Mouse (Mus musculus) c-Kit-positive CD71-positive TER-119-positive erythroid progenitor cells, embryonic 14.5 days (primary cell): ENCODE results near the gene Serp2.

Source experiments
- DNase-seq: peaks from one replicate; pipeline ENCODE4 v3.0.0-alpha.2; 2013; ENCODE audit warnings: low spot score

The Serp2 gene

DNA sequence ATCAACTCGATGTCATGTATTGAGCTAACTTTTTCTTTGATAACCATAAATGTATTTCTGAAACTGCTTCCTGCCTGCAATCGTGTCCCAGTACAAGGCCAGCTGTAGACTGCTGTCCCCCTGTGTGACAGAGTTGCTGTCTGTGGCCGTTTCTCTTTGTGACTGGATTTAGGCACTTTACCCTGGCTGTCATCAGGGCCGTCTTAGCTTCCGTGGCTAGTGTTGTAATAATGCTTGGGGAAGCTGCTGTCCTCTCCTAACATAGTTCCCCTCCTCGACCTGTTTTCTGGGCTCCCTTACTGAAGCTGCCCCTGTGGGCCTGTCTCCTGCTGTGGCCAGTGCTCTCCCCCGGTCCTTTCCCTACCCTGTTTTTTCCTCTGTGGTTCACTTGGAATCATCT, 58.5 kb downstream of the Serp2 start:
- DNase-seq, result no peak

DNA sequence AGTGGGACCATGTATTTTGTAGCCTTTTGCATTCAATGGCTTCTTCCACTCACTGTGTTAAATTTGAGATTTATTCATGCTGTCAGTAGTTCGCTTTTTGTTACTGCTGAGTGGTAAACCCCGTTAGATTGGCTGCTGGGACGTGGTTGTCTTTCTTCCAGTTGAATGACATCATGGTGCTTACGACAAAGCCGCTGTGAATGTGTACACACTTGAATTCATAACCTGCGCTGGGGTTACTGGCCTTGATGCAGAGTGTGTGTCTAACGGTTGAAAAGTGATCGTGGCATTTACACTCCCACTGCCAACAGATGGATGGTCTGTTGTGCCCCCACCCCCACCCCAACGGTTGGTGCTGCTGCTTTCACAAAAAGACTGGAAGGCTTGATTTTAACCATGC, 59.5 kb downstream of the Serp2 start:
- DNase-seq, result no peak

DNA sequence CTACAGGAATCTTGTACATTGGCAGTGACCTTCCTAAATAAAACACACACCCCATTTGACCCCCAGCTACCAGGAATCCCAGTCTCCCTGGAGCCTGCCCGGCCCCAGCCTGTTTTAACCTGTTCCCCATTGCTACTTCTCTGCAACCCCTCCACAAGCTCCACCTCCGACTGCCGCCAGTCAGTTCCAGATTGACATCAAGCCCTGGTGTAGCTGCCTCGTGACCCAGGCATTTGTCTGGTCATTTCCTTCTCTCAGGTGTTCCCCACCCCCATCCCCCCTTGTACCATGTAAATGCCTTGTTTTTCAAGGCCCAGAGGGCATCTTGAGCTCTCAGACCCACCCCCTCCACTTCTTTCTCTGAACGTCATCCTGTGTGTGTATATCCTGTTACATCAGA, 61.7 kb downstream of the Serp2 start:
- no peak for DNase-seq

DNA sequence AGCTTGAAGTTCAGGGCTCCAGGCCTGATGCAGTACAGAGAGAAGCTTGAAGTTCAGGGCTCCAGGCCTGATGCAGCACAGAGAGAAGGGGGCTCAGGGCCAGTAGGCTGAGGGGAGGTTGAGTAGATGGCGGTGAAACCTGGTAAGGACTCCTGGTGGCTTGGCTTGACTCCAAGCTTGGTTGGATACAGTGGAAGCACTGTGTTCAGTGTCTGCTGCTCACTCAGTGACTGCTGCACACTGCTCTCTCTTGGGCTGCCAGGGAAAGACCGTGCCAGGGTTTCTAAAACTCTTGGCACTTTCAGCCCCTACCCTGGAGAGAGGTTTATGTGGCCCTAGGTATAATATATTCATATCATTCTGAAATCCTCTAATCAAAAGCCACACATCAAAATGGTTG, 67.6 kb downstream of the Serp2 start:
- no peak for DNase-seq

DNA sequence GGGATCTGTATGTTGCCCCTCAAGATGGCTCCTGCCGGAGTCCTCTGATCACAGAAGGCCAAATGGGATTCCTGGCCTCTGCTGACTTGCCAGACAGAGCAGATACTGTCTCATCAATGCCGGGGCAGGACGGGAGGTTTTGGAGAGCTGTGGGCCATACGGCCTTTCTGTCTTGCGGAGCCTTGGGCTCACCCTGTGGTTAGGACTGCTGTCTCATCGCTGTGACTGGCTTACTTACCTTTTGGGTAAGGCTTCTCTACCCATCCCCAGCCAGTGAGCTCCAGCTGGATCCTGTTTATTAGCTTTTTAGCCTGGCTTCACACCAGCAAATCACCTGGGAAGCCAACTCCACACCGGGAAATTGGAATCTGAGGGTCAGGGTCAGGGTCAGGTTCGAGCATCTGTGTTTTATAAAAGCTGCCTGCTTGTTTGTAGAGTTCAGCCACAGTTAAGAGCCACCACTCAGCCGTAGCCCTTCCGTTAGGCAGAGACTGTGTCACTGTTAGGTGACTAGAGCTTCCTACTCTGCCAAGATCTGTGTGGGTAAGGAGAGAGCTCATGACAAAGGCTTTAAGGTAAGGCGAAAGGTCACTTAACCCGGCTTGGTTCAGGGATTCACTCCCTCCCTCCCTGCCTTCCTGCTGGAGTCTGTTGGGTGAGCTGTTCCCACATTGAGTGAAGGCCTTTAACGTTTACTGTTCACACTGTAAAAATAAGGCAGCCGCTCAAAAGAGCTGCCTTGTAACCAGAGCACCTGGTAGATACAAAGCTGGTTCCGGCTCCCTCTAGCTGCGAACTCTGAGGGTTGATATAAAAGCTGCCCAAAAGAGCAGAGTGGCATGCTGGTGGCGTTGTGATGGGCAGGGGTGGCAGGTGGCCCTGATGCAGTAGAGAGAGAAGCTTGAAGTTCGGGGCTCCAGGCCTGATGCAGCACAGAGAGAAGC, 68.3 kb downstream of the Serp2 start:
- DNase-seq, result no peak

DNA sequence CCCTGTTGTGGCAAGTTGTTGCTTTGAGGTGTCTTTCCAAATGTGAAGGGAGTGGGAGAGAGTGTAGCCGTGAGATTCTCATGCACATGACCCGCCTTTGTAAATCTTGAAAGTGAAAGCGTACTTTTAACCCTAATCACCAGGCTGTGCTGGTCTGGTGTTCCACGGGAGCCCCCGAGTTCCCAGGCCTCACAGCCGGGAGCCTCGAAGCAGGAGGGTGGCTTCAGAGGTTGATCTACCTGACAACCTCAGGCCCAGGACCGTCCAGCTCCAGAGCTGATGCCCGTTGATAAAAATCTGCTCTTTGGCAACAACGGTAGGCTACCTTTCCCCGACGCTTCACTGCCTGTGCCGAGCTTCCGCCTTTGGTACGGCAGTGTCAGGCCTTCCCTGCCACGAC, 69.1 kb downstream of the Serp2 start:
- no peak for DNase-seq

DNA sequence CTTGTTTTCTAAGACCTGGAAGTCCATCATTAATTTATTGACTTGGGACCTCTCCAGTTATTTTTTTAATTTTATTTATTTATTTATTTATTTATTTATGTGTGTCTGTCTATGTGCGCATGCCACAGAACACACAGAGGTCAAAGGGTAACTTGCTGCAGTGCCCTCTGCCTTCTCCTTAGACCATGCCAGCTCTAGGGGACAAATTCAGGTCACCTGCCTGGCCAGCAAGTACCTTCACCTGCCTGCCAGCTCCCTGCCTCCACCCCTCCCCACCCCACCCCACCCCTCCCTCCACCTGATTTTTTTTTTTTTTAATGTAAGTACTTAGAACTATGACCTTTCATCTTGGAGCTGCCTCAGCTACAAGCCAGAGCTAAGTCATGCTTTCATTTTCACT, 73.0 kb downstream of the Serp2 start:
- no peak for DNase-seq
